Mouse (Mus musculus): ENCODE results near the gene Apbb2. TPM values are rescaled to one million over a fixed set of nuclear protein-coding genes. Genes with fewer than 3 reads are reported as not detected.

Gene Apbb2
- polyA plus RNA-seq, 1 experiment from 2014 or later: 39.3 TPM

- no peaks in the 10 kb centered on the region for H3K4me1 ChIP-seq (replicated peaks; ENCODE audit: control insufficient read depth, insufficient read depth, low read length)
- no peaks in the 10 kb centered on the region for H3K9me3 ChIP-seq (ENCODE audit: control insufficient read depth, low read length)
- 83% methylated on average over 13 of the region's 13 CpGs for whole genome bisulfite sequencing
- no peaks in the 10 kb centered on the region for H3K36me3 ChIP-seq (ENCODE audit: control insufficient read depth, insufficient read depth, low read length)
- ATAC-seq (replicated peaks; ENCODE audit: low FRiP score, low TSS enrichment, low read depth) (no peak), DNase-seq (ENCODE audit: low spot score) (no peak)
- H3K4me2 ChIP-seq (ENCODE audit: low read length): no peak overlapping the region
- H3K9ac ChIP-seq (ENCODE audit: low read length): no peak overlapping the region
- no peak overlapping the region for H3K4me3 ChIP-seq (ENCODE audit: low read depth, low read length)
- no peak overlapping the region for H3K27ac ChIP-seq (ENCODE audit: low read depth)
- no peaks in the 10 kb centered on the region for H3K27me3 ChIP-seq (replicated peaks; ENCODE audit: control insufficient read depth, insufficient read depth, low read length)
These were observed 244.9 kb downstream of the Apbb2 start for GRCm38 (mm10) chr5:66373515-66374164.

- no peaks in the 10 kb centered on the region for H3K4me1 ChIP-seq (replicated peaks; ENCODE audit: control insufficient read depth, insufficient read depth, low read length)
- ATAC-seq (replicated peaks; ENCODE audit: low FRiP score, low TSS enrichment, low read depth) (no peak), DNase-seq (ENCODE audit: low spot score) (no peak)
- H3K4me3 ChIP-seq (ENCODE audit: low read depth, low read length): no peak overlapping the region
- no peak overlapping the region for H3K4me2 ChIP-seq (ENCODE audit: low read length)
- H3K36me3 ChIP-seq (ENCODE audit: control insufficient read depth, insufficient read depth, low read length): no peaks in the 10 kb centered on the region
- no peaks in the 10 kb centered on the region for H3K27me3 ChIP-seq (replicated peaks; ENCODE audit: control insufficient read depth, insufficient read depth, low read length)
- no peak overlapping the region for H3K27ac ChIP-seq (ENCODE audit: low read depth)
- H3K9me3 ChIP-seq (ENCODE audit: control insufficient read depth, low read length): no peaks in the 10 kb centered on the region
- no peak overlapping the region for H3K9ac ChIP-seq (ENCODE audit: low read length)
These were observed 247.5 kb downstream of the Apbb2 start for GRCm38 (mm10) chr5:66371131-66371530.

- H3K27me3 ChIP-seq (replicated peaks; ENCODE audit: control insufficient read depth, insufficient read depth, low read length): no peaks in the 10 kb centered on the region
- H3K4me1 ChIP-seq (replicated peaks; ENCODE audit: control insufficient read depth, insufficient read depth, low read length): no peaks in the 10 kb centered on the region
- no peak overlapping the region for H3K4me2 ChIP-seq (ENCODE audit: low read length)
- DNase-seq (ENCODE audit: low spot score): peak; percentile 70
- no peaks in the 10 kb centered on the region for H3K36me3 ChIP-seq (ENCODE audit: control insufficient read depth, insufficient read depth, low read length)
- H3K9ac ChIP-seq (ENCODE audit: low read length): no peak overlapping the region
- H3K9me3 ChIP-seq (ENCODE audit: control insufficient read depth, low read length): no peaks in the 10 kb centered on the region
- H3K27ac ChIP-seq (ENCODE audit: low read depth): no peak overlapping the region
- no peak overlapping the region for H3K4me3 ChIP-seq (ENCODE audit: low read depth, low read length)
- no peak for ATAC-seq (replicated peaks; ENCODE audit: low FRiP score, low TSS enrichment, low read depth)
- 43% methylated on average over 7 of the region's 7 CpGs for WGBS
These were observed 249.6 kb downstream of the Apbb2 start for GRCm38 (mm10) chr5:66368966-66369365.

GRCm38 (mm10) chr5:66367641-66368040 is 250.9 kb downstream of the Apbb2 start:
- H3K4me2 ChIP-seq (ENCODE audit: low read length): no peak overlapping the region
- no peaks in the 10 kb centered on the region for H3K9me3 ChIP-seq (ENCODE audit: control insufficient read depth, low read length)
- H3K9ac ChIP-seq (ENCODE audit: low read length): no peak overlapping the region
- 75% methylated on average over 11 of the region's 11 CpGs for WGBS
- no peak overlapping the region for H3K27ac ChIP-seq (ENCODE audit: low read depth)
- ATAC-seq (replicated peaks; ENCODE audit: low FRiP score, low TSS enrichment, low read depth) (no peak), DNase-seq (ENCODE audit: low spot score) (no peak)
- no peaks in the 10 kb centered on the region for H3K27me3 ChIP-seq (replicated peaks; ENCODE audit: control insufficient read depth, insufficient read depth, low read length)
- H3K4me3 ChIP-seq (ENCODE audit: low read depth, low read length): no peak overlapping the region
- no peaks in the 10 kb centered on the region for H3K36me3 ChIP-seq (ENCODE audit: control insufficient read depth, insufficient read depth, low read length)
- no peaks in the 10 kb centered on the region; the same call in 1 of the 2 replicates for H3K4me1 ChIP-seq (replicated peaks; ENCODE audit: control insufficient read depth, insufficient read depth, low read length)

GRCm38 (mm10) chr5:66363274-66364261 is 255.0 kb downstream of the Apbb2 start:
- no peak overlapping the region for H3K27ac ChIP-seq (ENCODE audit: low read depth)
- H3K9me3 ChIP-seq (ENCODE audit: control insufficient read depth, low read length): no peaks in the 10 kb centered on the region
- DNase-seq (ENCODE audit: low spot score): no peak
- no peak overlapping the region for H3K4me2 ChIP-seq (ENCODE audit: low read length)
- H3K36me3 ChIP-seq (ENCODE audit: control insufficient read depth, insufficient read depth, low read length): no peaks in the 10 kb centered on the region
- WGBS: 59% methylated on average over 18 of the region's 18 CpGs
- no peaks in the 10 kb centered on the region for H3K27me3 ChIP-seq (replicated peaks; ENCODE audit: control insufficient read depth, insufficient read depth, low read length)
- ATAC-seq (replicated peaks; ENCODE audit: low FRiP score, low TSS enrichment, low read depth): no peak
- no peaks in the 10 kb centered on the region; the same call in 1 of the 2 replicates for H3K4me1 ChIP-seq (replicated peaks; ENCODE audit: control insufficient read depth, insufficient read depth, low read length)
- H3K9ac ChIP-seq (ENCODE audit: low read length): no peak overlapping the region
- no peak overlapping the region for H3K4me3 ChIP-seq (ENCODE audit: low read depth, low read length)

- 90% methylated on average over 9 of the region's 9 CpGs for WGBS
- H3K27ac ChIP-seq (ENCODE audit: low read depth): no peak overlapping the region
- 0 out of 2 replicates have a peak, but pooled peaks cover under 1% of the 10 kb centered on the region for H3K9me3 ChIP-seq (ENCODE audit: control insufficient read depth, low read length)
- H3K27me3 ChIP-seq (replicated peaks; ENCODE audit: control insufficient read depth, insufficient read depth, low read length): no peaks in the 10 kb centered on the region
- H3K9ac ChIP-seq (ENCODE audit: low read length): no peak overlapping the region
- H3K4me3 ChIP-seq (ENCODE audit: low read depth, low read length): no peak overlapping the region
- no peak for ATAC-seq (replicated peaks; ENCODE audit: low FRiP score, low TSS enrichment, low read depth)
- no peaks in the 10 kb centered on the region for H3K36me3 ChIP-seq (ENCODE audit: control insufficient read depth, insufficient read depth, low read length)
- H3K4me1 ChIP-seq (replicated peaks; ENCODE audit: control insufficient read depth, insufficient read depth, low read length): no peaks in the 10 kb centered on the region; the same call in 1 of the 2 replicates
- no peak for DNase-seq (ENCODE audit: low spot score)
- no peak overlapping the region for H3K4me2 ChIP-seq (ENCODE audit: low read length)
These were observed 257.8 kb downstream of the Apbb2 start for GRCm38 (mm10) chr5:66360739-66361138.

GRCm38 (mm10) chr5:66359742-66360423 is 258.7 kb downstream of the Apbb2 start:
- H3K27me3 ChIP-seq (replicated peaks; ENCODE audit: control insufficient read depth, insufficient read depth, low read length): no peaks in the 10 kb centered on the region
- no peaks in the 10 kb centered on the region; the same call in 1 of the 2 replicates for H3K4me1 ChIP-seq (replicated peaks; ENCODE audit: control insufficient read depth, insufficient read depth, low read length)
- H3K4me3 ChIP-seq (ENCODE audit: low read depth, low read length): no peak overlapping the region
- WGBS: 85% methylated on average over 15 of the region's 15 CpGs
- 0 out of 2 replicates have a peak, but pooled peaks cover 3% of the 10 kb centered on the region for H3K9me3 ChIP-seq (ENCODE audit: control insufficient read depth, low read length)
- H3K36me3 ChIP-seq (ENCODE audit: control insufficient read depth, insufficient read depth, low read length): no peaks in the 10 kb centered on the region
- no peak overlapping the region for H3K27ac ChIP-seq (ENCODE audit: low read depth)
- ATAC-seq (replicated peaks; ENCODE audit: low FRiP score, low TSS enrichment, low read depth) (no peak), DNase-seq (ENCODE audit: low spot score) (no peak)
- H3K4me2 ChIP-seq (ENCODE audit: low read length): no peak overlapping the region
- no peak overlapping the region for H3K9ac ChIP-seq (ENCODE audit: low read length)

GRCm38 (mm10) chr5:66355147-66355546 is 263.4 kb downstream of the Apbb2 start:
- whole genome bisulfite sequencing: 89% methylated on average over 3 of the region's 3 CpGs
- 0 out of 2 replicates have a peak, but pooled peaks cover 3% of the 10 kb centered on the region for H3K9me3 ChIP-seq (ENCODE audit: control insufficient read depth, low read length)
- no peaks in the 10 kb centered on the region for H3K36me3 ChIP-seq (ENCODE audit: control insufficient read depth, insufficient read depth, low read length)
- H3K4me2 ChIP-seq (ENCODE audit: low read length): no peak overlapping the region
- no peaks in the 10 kb centered on the region; the same call in 1 of the 2 replicates for H3K4me1 ChIP-seq (replicated peaks; ENCODE audit: control insufficient read depth, insufficient read depth, low read length)
- no peak overlapping the region for H3K4me3 ChIP-seq (ENCODE audit: low read depth, low read length)
- ATAC-seq (replicated peaks; ENCODE audit: low FRiP score, low TSS enrichment, low read depth): no peak
- no peak overlapping the region for H3K9ac ChIP-seq (ENCODE audit: low read length)
- no peak overlapping the region for H3K27ac ChIP-seq (ENCODE audit: low read depth)
- H3K27me3 ChIP-seq (replicated peaks; ENCODE audit: control insufficient read depth, insufficient read depth, low read length): no peaks in the 10 kb centered on the region
- DNase-seq (ENCODE audit: low spot score): no peak
